Mouse (Mus musculus) hindbrain, embryonic 12.5 days (tissue): ENCODE measurements at regions not wholly inside any gene's neighbourhood (a gene's known extent, or its start where the extent isn't known, plus 50 kb on each side); places are given as distances from the start of the nearest gene placed in this dataset.

Source experiments
- ATAC-seq: fragments of 200-750 bp; cut with Nextera tagmentation; 2 replicates; pipeline ENCODE4 v1.8.0; 2017; ENCODE audit warnings: moderate TSS enrichment; ENCODE audit not compliant: low FRiP score
- H3K27ac ChIP-seq: fragments of 300-500 bp; sonication (generic); 2 replicates; pipeline ENCODE4 v1.5.1; 2016; ENCODE audit warnings: mild to moderate bottlenecking
- H3K27me3 ChIP-seq: fragments of 300-500 bp; sonication (generic); 2 replicates; pipeline ENCODE4 v1.6.1; 2016; ENCODE audit warnings: mild to moderate bottlenecking
- H3K36me3 ChIP-seq: fragments of 300-500 bp; sonication (generic); 2 replicates; pipeline ENCODE4 v1.6.1; 2016; ENCODE audit warnings: mild to moderate bottlenecking
- H3K4me1 ChIP-seq: fragments of 300-500 bp; sonication (generic); 2 replicates; pipeline ENCODE4 v1.6.1; 2016
- H3K4me2 ChIP-seq: fragments of 300-500 bp; sonication (generic); replicated peaks from 2 replicates; pipeline ENCODE4 v1.6.1; 2016; ENCODE audit warnings: mild to moderate bottlenecking
- H3K4me3 ChIP-seq: fragments of 300-500 bp; sonication (generic); 2 replicates; pipeline ENCODE4 v1.5.1; 2016; ENCODE audit warnings: mild to moderate bottlenecking
- H3K9ac ChIP-seq: fragments of 300-500 bp; sonication (generic); 2 replicates; pipeline ENCODE4 v1.6.1; 2016; ENCODE audit warnings: mild to moderate bottlenecking, moderate library complexity
- H3K9me3 ChIP-seq: fragments of 300-500 bp; sonication (generic); replicated peaks from 2 replicates; pipeline ENCODE4 v1.6.1; 2016; ENCODE audit warnings: mild to moderate bottlenecking
- WGBS: fragments of 180-500 bp; shearing (Covaris S2); methylation state at CpG from one replicate; pipeline ENCODE4 v1.1.7; 2016; 5-methylcytosine and 5-hydroxymethylcytosine counted together

DNA sequence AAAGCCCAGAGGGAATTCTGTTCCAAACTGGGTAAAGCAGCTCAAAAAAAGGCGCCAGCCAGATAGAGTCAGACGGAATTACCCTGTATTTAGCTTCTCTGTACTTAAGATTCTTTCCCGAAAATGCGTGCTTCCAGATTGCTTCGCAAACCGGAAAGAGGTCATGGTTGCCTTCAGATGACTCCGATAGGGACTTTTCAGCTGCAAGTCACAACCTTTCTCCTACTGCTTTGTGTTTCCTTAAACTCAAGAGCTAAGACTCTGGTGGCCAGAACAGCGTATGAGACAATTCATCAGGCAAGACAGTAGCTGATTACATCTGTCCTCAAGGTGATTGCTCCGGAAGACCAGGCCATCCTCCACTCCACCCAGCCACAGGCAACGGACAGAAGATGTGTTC, 53.8 kb upstream of the Hif1a start:
- H3K4me3 ChIP-seq, result no peak overlapping the region
- no peak overlapping the region for H3K4me2 ChIP-seq
- H3K27ac ChIP-seq, result no peak overlapping the region
- no peaks in the 10 kb centered on the region for H3K36me3 ChIP-seq
- H3K27me3 ChIP-seq, result no peaks in the 10 kb centered on the region
- no peak overlapping the region for H3K9ac ChIP-seq
- no peaks in the 10 kb centered on the region for H3K4me1 ChIP-seq
- 89% methylated on average over 10 of the region's 10 CpGs for WGBS
- H3K9me3 ChIP-seq, result no peaks in the 10 kb centered on the region
- ATAC-seq, result no peak

DNA sequence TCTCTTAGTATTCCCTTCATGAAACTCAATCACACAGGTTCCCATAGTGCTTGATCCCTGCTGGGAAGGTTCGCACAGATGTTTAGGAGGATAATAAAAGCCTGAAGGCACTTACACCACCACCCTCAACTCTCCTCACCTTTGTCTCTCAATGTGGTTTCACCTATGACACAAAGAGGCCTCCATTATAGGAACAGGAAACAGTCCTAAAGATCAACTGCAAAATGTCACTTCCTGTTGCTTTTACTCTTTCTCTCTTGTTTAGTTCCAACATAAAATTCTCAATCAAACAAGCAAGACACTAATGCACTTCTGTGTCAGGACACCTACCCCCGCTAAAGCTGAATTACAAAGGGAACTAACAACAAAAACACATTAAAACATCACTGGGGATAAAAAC, 50.3 kb upstream of the Hif1a start:
- Histone ChIP-seq H3K27ac (no peak overlapping the region), H3K4me1 (no peaks in the 10 kb centered on the region), H3K4me2 (no peak overlapping the region), H3K9ac (no peak overlapping the region), H3K27me3 (no peaks in the 10 kb centered on the region), H3K9me3 (no peaks in the 10 kb centered on the region), H3K36me3 (no peaks in the 10 kb centered on the region), H3K4me3 (no peak overlapping the region)
- WGBS, result 69% methylated on average over 2 of the region's 2 CpGs
- ATAC-seq, result no peak
